Mouse (Mus musculus) ES-E14 (cell line): Measurements from ENCODE around the gene Adgrv1.

Experiments
- CHD2 ChIP-seq: IDR thresholded peaks from 2 replicates; pipeline ENCODE4 v1.6.1; 2014; ENCODE audit warnings: mild to moderate bottlenecking, low read depth, low read length, inconsistent platforms
- HCFC1 ChIP-seq: IDR thresholded peaks from 2 replicates; pipeline ENCODE4 v1.6.1; 2012; ENCODE audit warnings: low read length, inconsistent platforms, borderline replicate concordance; ENCODE audit not compliant: insufficient read depth
- MAFK ChIP-seq: IDR thresholded peaks from 2 replicates; pipeline ENCODE4 v1.6.1; 2014; ENCODE audit warnings: mild to moderate bottlenecking, low read depth, low read length, inconsistent platforms; ENCODE audit not compliant: insufficient read depth
- ZC3H11A ChIP-seq: IDR thresholded peaks from 2 replicates; pipeline ENCODE4 v1.6.1; 2012; ENCODE audit warnings: low read depth, mild to moderate bottlenecking, inconsistent platforms, low read length, borderline replicate concordance
- ZNF384 ChIP-seq: IDR thresholded peaks from 2 replicates; pipeline ENCODE4 v1.6.1; 2012; ENCODE audit warnings: low read depth, low read length, inconsistent platforms

DNA sequence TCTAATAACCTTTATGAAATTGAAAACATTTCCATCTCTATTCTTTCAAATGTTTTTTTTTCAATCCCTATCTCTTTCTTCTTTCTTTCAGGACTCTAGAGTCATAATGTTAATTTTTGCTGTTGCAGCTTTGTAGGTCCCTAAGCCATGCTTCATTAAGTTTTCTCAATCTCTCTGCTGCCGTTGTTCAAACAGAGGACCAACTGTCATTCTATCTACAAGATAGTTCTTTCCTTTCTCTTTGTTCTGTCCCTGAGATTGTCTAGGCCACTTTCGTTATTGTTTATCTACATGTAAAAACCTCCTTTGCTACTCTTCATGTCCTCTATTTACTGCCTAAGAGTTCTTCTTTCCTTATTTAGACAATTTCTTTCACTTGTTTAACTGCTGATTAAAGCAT is 230.8 kb downstream of the Adgrv1 start:
- TF ChIP-seq HCFC1, result no peak
- no peak for TF ChIP-seq ZNF384
- TF ChIP-seq CHD2, result no peak
- TF ChIP-seq ZC3H11A, result no peak
- no peak for TF ChIP-seq MAFK
